Mouse (Mus musculus) stomach, embryonic 14.5 days (tissue): ENCODE measurements around the gene Pcyt2. TPM values are rescaled to one million over a fixed set of nuclear protein-coding genes. Genes with fewer than 3 reads are reported as not detected.

Experiments used
- ATAC-seq: fragments of 200-750 bp; cut with Nextera tagmentation; 2 replicates; pipeline ENCODE4 v1.8.0; 2017; ENCODE audit warnings: low read depth, moderate TSS enrichment; ENCODE audit not compliant: insufficient number of reproducible peaks, insufficient read depth, low FRiP score
- H3K27ac ChIP-seq: fragments of 300-500 bp; sonication (generic); 2 replicates; pipeline ENCODE4 v1.5.1; 2014; ENCODE audit warnings: mild to moderate bottlenecking, low read length, moderate library complexity, mixed read lengths
- H3K27me3 ChIP-seq: fragments of 300-500 bp; sonication (generic); 2 replicates; pipeline ENCODE4 v1.6.1; 2014; ENCODE audit warnings: low read length, control low read depth, mixed read lengths; ENCODE audit not compliant: control insufficient read depth, insufficient read depth
- H3K36me3 ChIP-seq: fragments of 300-500 bp; sonication (generic); 2 replicates; pipeline ENCODE4 v1.6.1; 2014; ENCODE audit warnings: mild to moderate bottlenecking, control low read depth, low read length, moderate library complexity, mixed read lengths; ENCODE audit not compliant: control insufficient read depth, insufficient read depth
- H3K4me1 ChIP-seq: fragments of 300-500 bp; sonication (generic); 2 replicates; pipeline ENCODE4 v1.6.1; 2014; ENCODE audit warnings: low read length, control low read depth, mixed read lengths; ENCODE audit not compliant: control insufficient read depth, insufficient read depth
- H3K4me2 ChIP-seq: fragments of 300-500 bp; sonication (generic); replicated peaks from 2 replicates; pipeline ENCODE4 v1.6.1; 2014; ENCODE audit warnings: low read depth, low read length, control low read depth
- H3K4me3 ChIP-seq: fragments of 300-500 bp; sonication (generic); 2 replicates; pipeline ENCODE4 v1.5.1; 2014; ENCODE audit warnings: low read depth, low read length, control low read depth
- H3K9ac ChIP-seq: fragments of 300-500 bp; sonication (generic); replicated peaks from 2 replicates; pipeline ENCODE4 v1.6.1; 2014; ENCODE audit warnings: low read depth, mild to moderate bottlenecking, control low read depth, low read length, moderate library complexity, mixed read lengths
- H3K9me3 ChIP-seq: fragments of 300-500 bp; sonication (generic); 2 replicates; pipeline ENCODE4 v1.6.1; 2016; ENCODE audit warnings: low read depth, low read length, control low read depth; ENCODE audit not compliant: control insufficient read depth
- WGBS: fragments of 180-500 bp; shearing (Covaris S2); extraction: QIAGEN DNeasy Blood & Tissue Kit; methylation state at CpG from one replicate; pipeline ENCODE4 v1.1.7; 2014; 5-methylcytosine and 5-hydroxymethylcytosine counted together
- polyA plus RNA-seq: library from polyadenylated mRNA; unstranded; fragments of >200 nt; fragmentation: Nextera tagmentation; extraction: Ambion mirVana; gene quantifications from 2 replicates; pipeline ENCODE4 v1.2.1, GENCODE M21; 2014

Gene Pcyt2
- polyA plus RNA-seq, 1 experiment from 2014 or later, result 119 TPM

GRCm38 (mm10) chr11:120641869-120642268 is 24.1 kb upstream of the Pcyt2 start:
- WGBS, result 81% methylated on average over 8 of the region's 8 CpGs
- Histone ChIP-seq H3K4me1 (peaks cover 13% of the 10 kb centered on the region), H3K4me3 (no peak overlapping the region), H3K9me3 (no peaks in the 10 kb centered on the region), H3K9ac (no peak overlapping the region), H3K27me3 (no peaks in the 10 kb centered on the region), H3K27ac (no peak overlapping the region), H3K36me3 (no peaks in the 10 kb centered on the region), H3K4me2 (no peak overlapping the region; the same call in 1 of the 2 replicates)
- ATAC-seq, result no peak

GRCm38 (mm10) chr11:120641255-120641654 is 23.5 kb upstream of the Pcyt2 start:
- Histone ChIP-seq H3K4me1 (peaks cover 13% of the 10 kb centered on the region), H3K9me3 (no peaks in the 10 kb centered on the region), H3K9ac (no peak overlapping the region), H3K4me3 (no peak overlapping the region), H3K27me3 (no peaks in the 10 kb centered on the region), H3K4me2 (no peak overlapping the region), H3K36me3 (no peaks in the 10 kb centered on the region), H3K27ac (no peak overlapping the region)
- 58% methylated on average over 9 of the region's 9 CpGs for WGBS
- ATAC-seq, result no peak

- Histone ChIP-seq H3K36me3 (no peaks in the 10 kb centered on the region), H3K9me3 (no peaks in the 10 kb centered on the region), H3K27me3 (no peaks in the 10 kb centered on the region), H3K4me3 (no peak overlapping the region), H3K27ac (no peak overlapping the region), H3K4me2 (no peak overlapping the region), H3K4me1 (peaks cover 27% of the 10 kb centered on the region), H3K9ac (no peak overlapping the region)
- 85% methylated on average over 5 of the region's 5 CpGs for WGBS
- no peak for ATAC-seq
Measured at GRCm38 (mm10) chr11:120634810-120635209, 17.1 kb upstream of the Pcyt2 start.

GRCm38 (mm10) chr11:120633520-120634343 is 16.0 kb upstream of the Pcyt2 start, which contains the start of gene Mafg:
TSS of gene Mafg (minus strand) at chr11:120633600.
- Histone ChIP-seq H3K9ac (peak within 1 kb of the TSS; percentile 92), H3K36me3 (peaks cover 8% of the 10 kb centered on the region; the same call in 1 of the 2 replicates), H3K9me3 (no peaks in the 10 kb centered on the region), H3K27me3 (no peaks in the 10 kb centered on the region), H3K4me3 (peak within 1 kb of the TSS; percentile 92), H3K27ac (peak within 1 kb of the TSS; percentile 86), H3K4me2 (peak within 1 kb of the TSS; percentile 81), H3K4me1 (peaks cover 30% of the 10 kb centered on the region)
- peak; percentile 85 for ATAC-seq
- WGBS, result 12% methylated on average over 58 of the region's 58 CpGs

GRCm38 (mm10) chr11:120632559-120633519 is 15.1 kb upstream of the Pcyt2 start:
- Histone ChIP-seq H3K27ac (peak overlapping the region; percentile 86), H3K27me3 (no peaks in the 10 kb centered on the region), H3K4me1 (peaks cover 30% of the 10 kb centered on the region), H3K4me2 (peak overlapping the region; percentile 81), H3K9me3 (no peaks in the 10 kb centered on the region), H3K36me3 (peaks cover 10% of the 10 kb centered on the region; the same call in 1 of the 2 replicates), H3K9ac (peak overlapping the region; percentile 92), H3K4me3 (peak overlapping the region; percentile 92)
- WGBS, result under 1% methylated on average over 99 of the region's 116 CpGs
- peak; percentile 77 for ATAC-seq

- peak overlapping the region; percentile 92 for H3K9ac ChIP-seq
- H3K27ac ChIP-seq, result peak overlapping the region; percentile 86
- WGBS, result 54% methylated on average over 4 of the region's 4 CpGs
- no peaks in the 10 kb centered on the region for H3K27me3 ChIP-seq
- H3K4me3 ChIP-seq, result peak overlapping the region; percentile 92
- H3K9me3 ChIP-seq, result no peaks in the 10 kb centered on the region
- no peak for ATAC-seq
- H3K36me3 ChIP-seq, result peaks cover 15% of the 10 kb centered on the region; the same call in 1 of the 2 replicates
- H3K4me1 ChIP-seq, result peaks cover 30% of the 10 kb centered on the region
- H3K4me2 ChIP-seq, result peak overlapping the region; percentile 81
Measured at GRCm38 (mm10) chr11:120631726-120632448, 14.2 kb upstream of the Pcyt2 start.

- ATAC-seq, result no peak
- Histone ChIP-seq H3K4me3 (peak overlapping the region; percentile 8; the same call in 1 of the 2 replicates), H3K36me3 (peaks cover 18% of the 10 kb centered on the region), H3K9me3 (no peaks in the 10 kb centered on the region), H3K27me3 (no peaks in the 10 kb centered on the region), H3K9ac (no peak overlapping the region), H3K27ac (peak overlapping the region; percentile 83; the same call in 1 of the 2 replicates), H3K4me1 (peaks cover 30% of the 10 kb centered on the region), H3K4me2 (peak overlapping the region; percentile 81)
- whole genome bisulfite sequencing, result 24% methylated on average over 7 of the region's 7 CpGs
Measured at GRCm38 (mm10) chr11:120630881-120631725, 13.4 kb upstream of the Pcyt2 start.
